Mouse (Mus musculus): ENCODE data around the gene Flt4.

Gene Flt4

GRCm38 (mm10) chr11:49702014-49702413, 93.0 kb downstream of the Flt4 start:
- no peak for DNase-seq (ENCODE audit: low read depth, low spot score)
- Histone ChIP-seq H3K27me3 (ENCODE audit: control insufficient read depth, insufficient read depth, low read length, poor library complexity, severe bottlenecking) (no peaks in the 10 kb centered on the region), H3K36me3 (ENCODE audit: control insufficient read depth, insufficient read depth, low read length, poor library complexity, severe bottlenecking) (peaks cover 3% of the 10 kb centered on the region; the same call in 1 of the 2 replicates)

All from splenic B cell, adult 2 months (primary cell).